25 mouse cellular contexts compared by ENCODE assay signal in the genomic region with DNA sequence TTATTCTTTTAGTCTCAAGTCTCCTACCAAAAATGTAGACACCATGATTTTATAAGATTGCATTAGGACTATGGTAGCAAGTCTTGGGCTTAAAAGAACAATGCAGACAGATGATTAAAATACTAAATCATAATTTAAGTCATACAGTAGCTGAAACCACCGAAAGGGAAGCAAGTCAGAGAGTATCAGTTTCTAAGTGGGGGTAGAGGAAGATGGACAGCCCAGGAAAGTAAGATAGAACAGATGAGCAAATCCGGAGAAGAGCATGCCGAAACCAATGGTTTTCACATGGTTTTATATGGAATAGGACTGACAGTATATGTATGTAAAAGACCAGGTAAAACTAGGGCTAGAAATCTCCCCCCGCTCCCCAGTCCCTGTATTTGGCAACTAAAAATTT. TPM values are rescaled to one million over a fixed set of nuclear protein-coding genes. Genes with fewer than 3 reads are reported as not detected.
DNase-seq lines count a peak whose midpoint lies in the region; ATAC-seq lines count a peak whose summit lies in the region.
"Had no signal": no experiment of that assay in that cellular context is flagged by ENCODE, and none has a peak within 500 bp of the region (broad histone marks: within the 10 kb centered on the region; RNA-seq: fewer than 3 reads in every experiment).

No protein-coding gene starts in this region.

- H3K4me3 ChIP-seq in forebrain, embryonic 10.5 days, result no peak overlapping the region
- H3K4me3 ChIP-seq: forebrain, embryonic 15.5 days; heart, embryonic 12.5 days; heart, embryonic 15.5 days had no signal

- WGBS in forebrain, embryonic 10.5 days, result 95% methylated on average over 4 of the region's 4 CpGs

- H3K9me3 ChIP-seq in forebrain, embryonic 10.5 days, result no peaks in the 10 kb centered on the region
- H3K9me3 ChIP-seq: forebrain, embryonic 15.5 days; G1E; heart, embryonic 12.5 days; heart, embryonic 15.5 days had no signal

- H3K4me1 ChIP-seq in forebrain, embryonic 10.5 days, result no peaks in the 10 kb centered on the region
- H3K4me1 ChIP-seq: forebrain, embryonic 15.5 days had no signal

- H3K27ac ChIP-seq in forebrain, embryonic 10.5 days, result no peak overlapping the region
- H3K27ac ChIP-seq: forebrain, embryonic 15.5 days; heart, embryonic 15.5 days; hindbrain, embryonic 14.5 days; hindbrain, postnatal 0 days had no signal

- no peaks in the 10 kb centered on the region for H3K27me3 ChIP-seq in splenic B cell, adult 2 months (ENCODE audit: control insufficient read depth, insufficient read depth, low read length, poor library complexity, severe bottlenecking)
- H3K27me3 ChIP-seq in forebrain, embryonic 10.5 days (ENCODE audit: poor library complexity, severe bottlenecking), result no peaks in the 10 kb centered on the region
- H3K27me3 ChIP-seq: forebrain, embryonic 15.5 days; heart, embryonic 12.5 days; heart, embryonic 15.5 days; Patski had no signal

- ATAC-seq in common myeloid progenitor, adult 5-6 weeks (replicated peaks; ENCODE audit: low read depth, poor library complexity, severe bottlenecking), result 0 out of 2 replicates have a peak, but pooled peaks have one; percentile 19
- ATAC-seq in megakaryocyte, adult 5-6 weeks (ENCODE audit: poor library complexity, severe bottlenecking), result peak; percentile 13; the same call in 1 of the 2 replicates
- ATAC-seq: forebrain, embryonic 15.5 days; hindbrain, postnatal 0 days; inflammation-experienced regulatory T-cells, adult 6 months; Patski had no signal

- intact Hi-C loops in left cerebral cortex, postnatal 10 days (cut with DNase I), result loop anchor here (5.0 kb wide), 1 partner anchor 37 kb away; no protein-coding TSS in a partner anchor

- peak; percentile 20 to 38 for DNase-seq in spleen, postnatal 36 days (ENCODE audit: low spot score in 2 of 2)
- DNase-seq in spleen, adult 18-20 months, result no peak
- peak; percentile 58 for DNase-seq in splenic B cell, adult 2 months (ENCODE audit: low read depth, low spot score)
- DNase-seq in forebrain, embryonic 10.5 days (ENCODE audit: extremely low spot score, low spot score), result no peak
- DNase-seq in left cerebral cortex, postnatal 10 days (ENCODE audit: extremely low spot score in 1 of 2, low spot score in 2 of 2), result no peak
- DNase-seq in thymus, postnatal 0 days (ENCODE audit: low spot score), result no peak
- DNase-seq: adrenal gland, postnatal 10 days; cerebellum, adult 11-12 months; cerebellum, adult 8-10 months; cerebellum, postnatal 10 days; cerebellum, postnatal 36 days; gastrocnemius, postnatal 10 days; heart, adult 18-20 months; heart, postnatal 10 days; heart, postnatal 36 days had no signal

- no peaks in the 10 kb centered on the region for H3K36me3 ChIP-seq in splenic B cell, adult 2 months (ENCODE audit: control insufficient read depth, insufficient read depth, low read length, poor library complexity, severe bottlenecking)
- no peaks in the 10 kb centered on the region for H3K36me3 ChIP-seq in forebrain, embryonic 10.5 days (replicated peaks)
- H3K36me3 ChIP-seq: forebrain, embryonic 15.5 days; heart, embryonic 12.5 days; heart, embryonic 15.5 days had no signal

RNA-seq across cellular contexts. Expression of a gene that starts 39.7 kb away (rescaled TPM):
- total RNA-seq in common myeloid progenitor, adult 5-6 weeks (2017), result 66.3 and 77.6 TPM in 2 replicates
- 89.2 and 89.9 TPM in 2 replicates for total RNA-seq in megakaryocyte, adult 5-6 weeks (2015)
- total RNA-seq in megakaryocyte, adult 5-6 weeks (2017), result 57.6 and 72.7 TPM in 2 replicates
- polyA plus RNA-seq in forebrain, embryonic 10.5 days (2016; fragmentation: Nextera tagmentation; extraction: Ambion mirVana), result 6.3 and 6.5 TPM in 2 replicates
- total RNA-seq in left cerebral cortex, postnatal 10 days (2021), result 10 to 100 TPM; 62.3 to 63.4 TPM
- 11.6 and 17.9 TPM in 2 replicates for polyA plus RNA-seq in thymus, postnatal 0 days (2015; fragmentation: Nextera tagmentation; extraction: Ambion mirVana)

Comparison
In these comparisons a context has a peak if more than half of its experiments do, and no peak if none do; other contexts are left out.
1. DNase-seq: peak in spleen, postnatal 36 days (2 of 2) and splenic B cell, adult 2 months (single experiment); none in spleen, adult 18-20 months (0 of 2), forebrain, embryonic 10.5 days (single experiment), left cerebral cortex, postnatal 10 days (0 of 2) and thymus, postnatal 0 days (single experiment).